Mouse (Mus musculus): Measurements from ENCODE around the gene Fgfr1op. TPM values are rescaled to one million over a fixed set of nuclear protein-coding genes. Genes with fewer than 3 reads are reported as not detected.
"Not testable (repeated sequence)": the region's sequence is repeated elsewhere in the genome, so short reads cannot be mapped to it uniquely, and the experiment has no call there.

Fgfr1op gene
- polyA plus RNA-seq, 1 experiment from 2014 or later, result 32.8 TPM

DNA sequence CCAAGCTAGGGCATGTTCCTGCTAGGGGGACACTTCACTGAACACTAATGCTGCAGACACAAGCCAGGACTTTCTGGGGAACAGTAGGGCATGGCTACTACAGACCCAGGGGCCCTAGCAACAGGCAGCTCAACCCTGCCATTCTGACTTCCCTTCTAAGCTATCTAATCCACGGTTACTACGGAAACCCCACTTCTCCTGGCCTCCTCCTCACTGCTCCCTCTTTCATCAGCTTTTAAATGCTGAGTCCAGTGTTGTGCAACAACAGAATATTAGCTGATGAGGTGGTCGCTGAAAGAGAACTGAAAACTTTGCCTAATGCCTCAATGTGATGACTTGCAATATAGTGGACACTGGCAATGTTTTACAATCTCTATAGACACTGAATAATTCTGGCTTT is 25.1 kb upstream of the Fgfr1op start:
- H3K4me1 ChIP-seq (ENCODE audit: control insufficient read depth, insufficient read depth, low read length); H3K9ac ChIP-seq (ENCODE audit: low read length); H3K4me3 ChIP-seq (replicated peaks; ENCODE audit: low read length); H3K4me2 ChIP-seq (ENCODE audit: low read depth, low read length); H3K27ac ChIP-seq (ENCODE audit: low read length); ATAC-seq (ENCODE audit: insufficient read depth, low FRiP score); H3K9me3 ChIP-seq (replicated peaks; ENCODE audit: control insufficient read depth, low read length); H3K27me3 ChIP-seq (ENCODE audit: control insufficient read depth, insufficient read depth, low read length); H3K36me3 ChIP-seq (ENCODE audit: control insufficient read depth, insufficient read depth, low read length): not testable (repeated sequence)
- WGBS, result 83% methylated on average over 3 of the region's 3 CpGs

DNA sequence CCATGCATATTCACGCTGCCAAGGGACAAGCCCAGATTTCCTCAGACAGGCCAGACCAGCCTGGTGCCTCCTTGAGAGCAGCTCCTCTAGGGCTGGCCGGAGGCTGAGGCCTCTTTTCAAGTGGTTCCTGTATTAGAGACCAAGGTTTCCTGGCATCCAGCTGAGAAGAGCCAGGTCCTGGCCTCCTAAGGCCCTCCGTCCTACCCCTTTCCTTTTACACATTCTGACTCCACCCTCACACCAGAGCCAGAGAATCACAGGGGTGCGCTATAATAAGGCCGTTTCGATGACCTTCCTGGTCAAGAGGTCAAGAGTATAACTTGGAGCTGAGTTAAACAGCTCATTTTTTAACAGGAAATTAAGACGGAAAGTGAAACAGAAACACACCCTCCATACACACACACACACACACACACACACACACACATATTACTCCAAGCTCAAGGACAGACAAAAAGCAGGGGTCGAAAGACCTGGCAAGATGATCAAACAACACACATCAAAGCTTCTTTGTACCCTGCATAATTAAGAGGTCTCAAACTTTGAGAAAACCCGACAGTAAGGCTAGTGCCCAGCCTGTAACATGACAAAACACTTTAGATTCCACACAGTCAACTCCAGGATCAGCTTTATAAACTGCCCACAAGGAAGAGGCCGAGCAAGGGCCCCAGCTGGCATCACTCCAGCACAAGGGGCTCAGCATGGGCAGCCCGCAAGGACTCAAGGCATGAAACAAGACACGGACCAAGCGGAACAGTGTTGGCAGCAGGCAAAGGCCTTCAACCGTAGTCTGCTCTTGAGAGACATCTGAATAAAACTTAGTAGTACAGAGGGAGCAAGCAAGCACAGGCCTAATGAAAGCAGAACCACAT is 21.3 kb upstream of the Fgfr1op start:
- not testable (repeated sequence) for H3K4me1 ChIP-seq (ENCODE audit: control insufficient read depth, insufficient read depth, low read length); ATAC-seq (ENCODE audit: insufficient read depth, low FRiP score); H3K36me3 ChIP-seq (ENCODE audit: control insufficient read depth, insufficient read depth, low read length); H3K27me3 ChIP-seq (ENCODE audit: control insufficient read depth, insufficient read depth, low read length); H3K27ac ChIP-seq (ENCODE audit: low read length); H3K9ac ChIP-seq (ENCODE audit: low read length); H3K4me2 ChIP-seq (ENCODE audit: low read depth, low read length); H3K9me3 ChIP-seq (replicated peaks; ENCODE audit: control insufficient read depth, low read length); H3K4me3 ChIP-seq (replicated peaks; ENCODE audit: low read length)
- 45% methylated on average over 13 of the region's 14 CpGs for WGBS

DNA sequence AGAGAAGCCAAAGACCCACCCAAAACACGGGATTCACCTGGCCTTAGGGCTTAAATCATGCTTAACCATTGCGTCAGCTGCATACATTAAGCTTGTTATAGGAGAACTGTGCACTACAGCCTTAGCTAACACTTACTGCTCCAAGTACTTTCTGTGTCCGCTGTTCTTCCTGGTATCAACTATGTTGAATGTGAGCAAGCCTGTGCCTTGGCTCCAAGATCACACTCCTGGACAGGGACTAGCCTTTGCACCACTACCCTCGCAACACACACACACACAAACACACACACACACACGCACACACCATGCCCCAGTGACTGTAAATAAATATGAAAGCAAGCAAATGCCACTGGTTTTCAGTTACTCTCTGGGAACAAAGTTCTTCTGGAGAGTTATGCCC is 18.4 kb upstream of the Fgfr1op start:
- not testable (repeated sequence) for ATAC-seq (ENCODE audit: insufficient read depth, low FRiP score); H3K27me3 ChIP-seq (ENCODE audit: control insufficient read depth, insufficient read depth, low read length); H3K4me1 ChIP-seq (ENCODE audit: control insufficient read depth, insufficient read depth, low read length); H3K9ac ChIP-seq (ENCODE audit: low read length); H3K9me3 ChIP-seq (replicated peaks; ENCODE audit: control insufficient read depth, low read length); H3K36me3 ChIP-seq (ENCODE audit: control insufficient read depth, insufficient read depth, low read length); H3K27ac ChIP-seq (ENCODE audit: low read length)
- 20% methylated on average over 5 of the region's 5 CpGs for WGBS
- Histone ChIP-seq H3K4me3 (replicated peaks; ENCODE audit: low read length) (peak overlapping the region; percentile 57), H3K4me2 (ENCODE audit: low read depth, low read length) (peak overlapping the region; percentile 45)

DNA sequence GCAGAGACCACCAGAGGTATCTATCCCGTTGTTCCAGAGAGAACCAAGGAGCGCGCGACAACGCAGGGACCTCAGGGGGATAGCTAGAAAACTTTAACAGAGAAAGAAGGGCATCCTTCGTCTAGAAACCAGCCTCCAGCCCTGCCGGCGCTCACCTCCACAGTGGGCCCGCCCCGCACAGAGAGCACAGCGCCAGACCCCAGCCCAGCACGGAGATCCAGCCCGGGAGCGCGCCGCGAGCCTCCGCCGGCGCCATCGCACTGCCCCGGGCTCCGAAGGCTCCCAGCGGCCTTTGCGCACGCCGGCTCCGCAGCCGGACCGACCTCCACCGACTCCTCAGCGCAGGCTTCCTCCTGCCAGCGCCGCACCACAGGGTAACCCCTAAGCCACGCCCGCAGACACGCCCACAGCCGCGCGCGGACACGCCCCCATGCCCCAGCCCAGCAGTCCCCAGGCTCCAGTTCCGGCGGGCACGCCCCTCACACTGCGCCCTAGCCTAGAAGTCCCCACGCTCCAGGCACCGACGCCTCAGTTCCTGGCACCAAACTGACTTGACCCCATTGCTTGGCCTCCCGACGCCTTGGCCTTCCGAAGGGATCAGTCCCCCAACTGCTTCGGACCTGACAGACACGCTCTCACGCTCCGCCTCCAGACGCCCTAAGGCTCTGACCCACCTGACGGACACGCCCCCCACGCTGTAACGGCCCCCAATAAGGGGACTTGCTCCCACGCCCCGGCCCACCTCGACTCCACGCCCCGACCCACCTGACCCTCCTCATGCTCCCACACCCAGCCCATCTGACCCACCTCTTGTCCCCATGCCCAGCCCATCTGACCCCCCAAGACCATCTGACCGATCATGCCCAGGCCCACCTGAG is 17.6 kb upstream of the Fgfr1op start, which contains the start of the genes Gm49673 and Rnaset2a:
Gene Gm49673, minus strand, starts transcription at position 350 of the 878 bp plus-strand sequence.
Gene Rnaset2a, minus strand, starts transcription at position 659 of the 878 bp plus-strand sequence.
- not testable (repeated sequence) for H3K36me3 ChIP-seq (ENCODE audit: control insufficient read depth, insufficient read depth, low read length); H3K4me1 ChIP-seq (ENCODE audit: control insufficient read depth, insufficient read depth, low read length); H3K27ac ChIP-seq (ENCODE audit: low read length); H3K9me3 ChIP-seq (replicated peaks; ENCODE audit: control insufficient read depth, low read length); H3K27me3 ChIP-seq (ENCODE audit: control insufficient read depth, insufficient read depth, low read length)
- Histone ChIP-seq H3K4me2 (ENCODE audit: low read depth, low read length) (peak within 1 kb of the TSS; percentile 45), H3K9ac (ENCODE audit: low read length) (peak within 1 kb of the TSS; percentile 74), H3K4me3 (replicated peaks; ENCODE audit: low read length) (peak within 1 kb of the TSS; percentile 57)
- ATAC-seq (ENCODE audit: insufficient read depth, low FRiP score), result peak; percentile 99
- WGBS, result under 1% methylated on average over 40 of the region's 67 CpGs

DNA sequence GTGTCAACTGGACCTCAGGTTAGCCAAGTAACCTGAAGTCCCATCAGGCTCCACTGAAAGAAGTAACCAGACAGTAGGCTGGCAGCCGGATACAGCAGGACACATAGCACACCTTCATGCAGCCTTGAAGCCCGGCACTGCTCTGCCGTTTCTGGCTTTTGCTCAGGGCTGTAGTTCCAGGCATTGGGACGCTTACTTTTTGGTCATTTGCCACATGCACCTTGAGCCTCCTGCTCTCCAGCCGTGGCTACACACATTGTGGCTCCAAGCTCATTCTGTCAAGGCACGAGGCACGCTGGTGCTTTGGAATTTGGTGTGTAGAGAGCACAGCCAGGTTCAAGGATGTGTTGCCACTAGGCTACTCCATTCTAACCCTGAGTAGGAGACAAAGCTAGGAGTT is 10.3 kb upstream of the Fgfr1op start:
- not testable (repeated sequence) for H3K27me3 ChIP-seq (ENCODE audit: control insufficient read depth, insufficient read depth, low read length); ATAC-seq (ENCODE audit: insufficient read depth, low FRiP score); H3K9me3 ChIP-seq (replicated peaks; ENCODE audit: control insufficient read depth, low read length); H3K36me3 ChIP-seq (ENCODE audit: control insufficient read depth, insufficient read depth, low read length); H3K27ac ChIP-seq (ENCODE audit: low read length); H3K4me3 ChIP-seq (replicated peaks; ENCODE audit: low read length); H3K9ac ChIP-seq (ENCODE audit: low read length); H3K4me1 ChIP-seq (ENCODE audit: control insufficient read depth, insufficient read depth, low read length); H3K4me2 ChIP-seq (ENCODE audit: low read depth, low read length)
- 85% methylated on average over 7 of the region's 7 CpGs for WGBS

DNA sequence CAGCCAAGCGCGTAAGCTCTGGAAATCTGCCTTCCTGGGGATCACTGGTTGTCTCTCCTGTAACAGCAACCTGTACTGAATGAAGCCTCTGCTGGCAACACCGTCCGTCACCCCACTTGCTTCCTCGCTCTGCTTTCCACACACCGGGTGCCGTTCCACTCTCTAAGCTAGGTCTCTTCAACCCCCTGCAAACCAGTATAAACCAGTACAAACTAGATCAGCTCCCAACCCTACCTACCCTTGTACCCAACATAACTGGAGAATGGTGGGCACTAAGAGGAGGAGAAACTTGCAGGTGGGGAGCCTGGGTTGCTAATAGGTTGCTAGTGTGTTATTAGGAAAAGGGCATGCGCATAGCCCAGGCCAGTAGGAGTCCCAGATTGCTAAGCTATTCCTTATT is 9.3 kb upstream of the Fgfr1op start:
- H3K4me1 ChIP-seq (ENCODE audit: control insufficient read depth, insufficient read depth, low read length); H3K9me3 ChIP-seq (replicated peaks; ENCODE audit: control insufficient read depth, low read length); H3K4me2 ChIP-seq (ENCODE audit: low read depth, low read length); H3K27me3 ChIP-seq (ENCODE audit: control insufficient read depth, insufficient read depth, low read length); H3K4me3 ChIP-seq (replicated peaks; ENCODE audit: low read length); H3K27ac ChIP-seq (ENCODE audit: low read length); ATAC-seq (ENCODE audit: insufficient read depth, low FRiP score); H3K36me3 ChIP-seq (ENCODE audit: control insufficient read depth, insufficient read depth, low read length); H3K9ac ChIP-seq (ENCODE audit: low read length): not testable (repeated sequence)
- no CpG with 5 or more reads among the region's 8 CpGs for WGBS

DNA sequence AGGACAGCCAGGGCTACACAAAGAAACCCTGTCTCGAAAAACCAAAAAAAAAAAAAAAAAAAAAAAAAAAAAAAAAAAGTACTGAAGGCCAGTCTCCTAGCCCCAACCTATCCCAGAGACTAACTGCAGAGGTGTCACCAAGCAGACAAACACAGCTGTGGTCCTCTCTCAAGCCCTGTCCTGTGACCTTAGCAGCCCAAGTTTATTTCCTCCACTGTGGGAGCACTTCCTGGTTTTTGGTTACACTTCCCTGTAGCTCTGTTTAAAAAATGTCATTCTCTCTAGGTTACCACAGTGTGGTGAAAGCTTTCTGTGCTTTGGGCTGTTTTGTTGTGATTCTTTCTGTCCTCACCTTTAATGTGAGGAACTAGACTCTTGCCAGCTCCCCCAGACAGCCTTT is 6.7 kb upstream of the Fgfr1op start:
- not testable (repeated sequence) for H3K27me3 ChIP-seq (ENCODE audit: control insufficient read depth, insufficient read depth, low read length); H3K4me3 ChIP-seq (replicated peaks; ENCODE audit: low read length); H3K36me3 ChIP-seq (ENCODE audit: control insufficient read depth, insufficient read depth, low read length); H3K9ac ChIP-seq (ENCODE audit: low read length); H3K4me2 ChIP-seq (ENCODE audit: low read depth, low read length); ATAC-seq (ENCODE audit: insufficient read depth, low FRiP score); H3K27ac ChIP-seq (ENCODE audit: low read length); H3K9me3 ChIP-seq (replicated peaks; ENCODE audit: control insufficient read depth, low read length); H3K4me1 ChIP-seq (ENCODE audit: control insufficient read depth, insufficient read depth, low read length)
- WGBS, result no CpG with 5 or more reads among the region's 1 CpGs

DNA sequence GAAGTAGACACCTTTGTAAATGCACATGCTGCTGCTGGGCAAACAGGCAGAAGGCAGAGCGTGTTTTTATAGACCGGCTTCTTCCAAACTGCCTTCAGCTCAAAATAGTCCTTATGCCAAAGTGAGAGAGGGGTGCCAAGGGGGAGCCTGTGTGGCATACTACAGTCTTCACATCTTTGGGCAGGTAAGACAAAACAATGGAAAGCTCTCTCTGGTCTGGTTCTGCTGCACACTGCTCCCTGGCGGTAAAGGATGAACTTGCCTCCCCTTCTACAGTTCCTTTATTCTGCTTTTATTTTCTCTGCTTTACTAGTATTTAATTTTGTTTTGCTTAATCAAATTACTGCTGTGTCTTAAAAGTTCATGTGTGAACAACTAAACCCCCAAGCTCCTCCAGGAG is 4.3 kb upstream of the Fgfr1op start:
- 41% methylated on average over 2 of the region's 3 CpGs for WGBS
- not testable (repeated sequence) for H3K4me2 ChIP-seq (ENCODE audit: low read depth, low read length); H3K27me3 ChIP-seq (ENCODE audit: control insufficient read depth, insufficient read depth, low read length); ATAC-seq (ENCODE audit: insufficient read depth, low FRiP score); H3K9ac ChIP-seq (ENCODE audit: low read length); H3K4me3 ChIP-seq (replicated peaks; ENCODE audit: low read length); H3K27ac ChIP-seq (ENCODE audit: low read length); H3K4me1 ChIP-seq (ENCODE audit: control insufficient read depth, insufficient read depth, low read length); H3K9me3 ChIP-seq (replicated peaks; ENCODE audit: control insufficient read depth, low read length); H3K36me3 ChIP-seq (ENCODE audit: control insufficient read depth, insufficient read depth, low read length)

DNA sequence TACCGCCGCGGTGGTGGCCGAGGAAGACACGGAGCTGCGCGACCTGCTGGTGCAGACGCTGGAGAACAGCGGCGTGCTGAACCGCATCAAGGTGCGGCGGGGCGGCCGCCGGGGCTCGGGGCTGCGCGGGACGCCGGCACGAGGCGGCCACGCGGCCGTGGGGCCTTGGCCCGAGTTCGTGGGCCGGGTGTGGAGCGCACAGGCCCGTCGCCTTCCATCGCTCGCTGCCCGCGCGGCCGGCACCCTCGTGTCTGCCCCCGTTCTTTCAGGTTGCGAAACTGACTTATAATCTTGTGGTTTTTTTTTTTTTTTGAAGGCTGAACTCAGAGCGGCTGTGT is 276 bp downstream of the Fgfr1op start:
- H3K4me1 ChIP-seq (ENCODE audit: control insufficient read depth, insufficient read depth, low read length); H3K9me3 ChIP-seq (replicated peaks; ENCODE audit: control insufficient read depth, low read length); H3K36me3 ChIP-seq (ENCODE audit: control insufficient read depth, insufficient read depth, low read length); H3K27ac ChIP-seq (ENCODE audit: low read length); H3K27me3 ChIP-seq (ENCODE audit: control insufficient read depth, insufficient read depth, low read length); ATAC-seq (ENCODE audit: insufficient read depth, low FRiP score): not testable (repeated sequence)
- H3K4me3 ChIP-seq (replicated peaks; ENCODE audit: low read length), result peak overlapping the region; percentile 52
- H3K9ac ChIP-seq (ENCODE audit: low read length), result peak overlapping the region; percentile 64
- peak overlapping the region; percentile 44; the same call in 1 of the 2 replicates for H3K4me2 ChIP-seq (ENCODE audit: low read depth, low read length)
- WGBS, result 0% methylated on average over 35 of the region's 42 CpGs
